Mouse (Mus musculus): ENCODE measurements at regions not wholly inside any gene's neighbourhood (a gene's known extent, or its start where the extent isn't known, plus 50 kb on each side); places are given as distances from the start of the nearest gene placed in this dataset.

GRCm38 (mm10) chr13:41899837-41900463, 52.5 kb upstream of the Adtrp start:
- DNase-seq (ENCODE audit: extremely low read depth, low read depth, low spot score), result no peak

GRCm38 (mm10) chr13:41899281-41899680, 51.8 kb upstream of the Adtrp start:
- DNase-seq (ENCODE audit: extremely low read depth, low read depth, low spot score), result no peak

GRCm38 (mm10) chr13:41897481-41898317, 50.2 kb upstream of the Adtrp start:
- no peak for DNase-seq (ENCODE audit: extremely low read depth, low read depth, low spot score)

All from fat pad, adult 2 months (tissue).